Mouse (Mus musculus): ENCODE measurements at regions not wholly inside any gene's neighbourhood (a gene's known extent, or its start where the extent isn't known, plus 50 kb on each side); places are given as distances from the start of the nearest gene placed in this dataset.

- TF ChIP-seq CTCF (IDR thresholded peaks at IDR 0.05; ENCODE audit: low read depth, low read length) (no peak), TAL1 (conservative IDR thresholded peaks at IDR 0.05; ENCODE audit: low read depth, low read length) (no peak), GATA1 (IDR thresholded peaks at IDR 0.05; ENCODE audit: borderline replicate concordance, low read length) (no peak), GATA2 (IDR thresholded peaks at IDR 0.05; ENCODE audit: borderline replicate concordance, low read depth, low read length) (no peak), POLR2AphosphoS5 (IDR thresholded peaks at IDR 0.05; ENCODE audit: insufficient replicate concordance, low read depth, low read length) (no peak)
These were observed 83.1 kb upstream of the Zfp618 start for GRCm38 (mm10) chr4:62882276-62882675.
